Comparison of ENCODE assay signal across 15 mouse cellular contexts in genomic region chr6:37607511-37608289, GRCm38 (mm10).
DNase-seq lines count a peak whose midpoint lies in the region; ATAC-seq and TF ChIP-seq lines count a peak whose summit lies in the region.
"Had no signal": no experiment of that assay in that cellular context is flagged by ENCODE, and none has a peak within 500 bp of the region (broad histone marks: within the 10 kb centered on the region; RNA-seq: fewer than 3 reads in every experiment).

No protein-coding gene starts in this region.

- no peak for ATAC-seq in kidney, postnatal 0 days (replicated peaks; ENCODE audit: low FRiP score, low read depth)
- ATAC-seq in activated CD4-positive, CD25-positive, alpha-beta regulatory T cell, adult 4 months, result peak; percentile 90
- ATAC-seq in megakaryocyte progenitor cell, adult 5-6 weeks (replicated peaks; ENCODE audit: poor library complexity), result 0 out of 2 replicates have a peak, but pooled peaks have one; percentile 37
- ATAC-seq in kidney, embryonic 14.5 days (ENCODE audit: low FRiP score, low TSS enrichment), result no peak
- ATAC-seq in forebrain, postnatal 0 days, result no peak

- no peak for TF ChIP-seq CTCF in kidney, postnatal 0 days (IDR thresholded peaks at IDR 0.05; ENCODE audit: low read depth)
- no peak for TF ChIP-seq CTCF in forebrain, postnatal 0 days (IDR thresholded peaks at IDR 0.05; ENCODE audit: low read depth)

- no peak overlapping the region for H3K4me2 ChIP-seq in kidney, postnatal 0 days (ENCODE audit: low read length)
- H3K4me2 ChIP-seq in kidney, embryonic 14.5 days (replicated peaks; ENCODE audit: low read depth, low read length), result no peak overlapping the region
- H3K4me2 ChIP-seq in forebrain, postnatal 0 days (ENCODE audit: low read depth), result no peak overlapping the region
- H3K4me2 ChIP-seq: hindbrain, embryonic 12.5 days had no signal

- H3K4me1 ChIP-seq in kidney, postnatal 0 days (replicated peaks; ENCODE audit: insufficient read depth, low read length), result no peaks in the 10 kb centered on the region
- 0 out of 2 replicates have a peak, but pooled peaks cover 4% of the 10 kb centered on the region for H3K4me1 ChIP-seq in kidney, embryonic 14.5 days (ENCODE audit: control insufficient read depth, insufficient read depth, low read length)
- H3K4me1 ChIP-seq in forebrain, postnatal 0 days (ENCODE audit: insufficient read depth), result no peaks in the 10 kb centered on the region
- H3K4me1 ChIP-seq: hindbrain, embryonic 12.5 days had no signal

- no peak overlapping the region for H3K9ac ChIP-seq in kidney, postnatal 0 days (ENCODE audit: low read depth, low read length)
- no peak overlapping the region for H3K9ac ChIP-seq in kidney, embryonic 14.5 days (ENCODE audit: low read depth, low read length)
- H3K9ac ChIP-seq in forebrain, postnatal 0 days, result no peak overlapping the region
- H3K9ac ChIP-seq: hindbrain, embryonic 12.5 days had no signal

- no peaks in the 10 kb centered on the region for H3K36me3 ChIP-seq in kidney, postnatal 0 days (ENCODE audit: insufficient read depth, low read length)
- no peaks in the 10 kb centered on the region for H3K36me3 ChIP-seq in kidney, embryonic 14.5 days (ENCODE audit: control insufficient read depth, insufficient read depth, low read length)
- H3K36me3 ChIP-seq in forebrain, postnatal 0 days (ENCODE audit: insufficient read depth), result no peaks in the 10 kb centered on the region
- H3K36me3 ChIP-seq: hindbrain, embryonic 12.5 days had no signal

- no peak overlapping the region for H3K4me3 ChIP-seq in kidney, postnatal 0 days (replicated peaks; ENCODE audit: low read depth, low read length)
- no peak overlapping the region for H3K4me3 ChIP-seq in kidney, embryonic 14.5 days (ENCODE audit: low read length)
- no peak overlapping the region for H3K4me3 ChIP-seq in forebrain, postnatal 0 days (ENCODE audit: low read depth, low read length)
- H3K4me3 ChIP-seq: hindbrain, embryonic 12.5 days; left cerebral cortex, adult 2 months; megakaryocyte, embryonic 14.5 days had no signal

- WGBS in kidney, postnatal 0 days, result 58% methylated on average over 3 of the region's 3 CpGs
- WGBS in kidney, embryonic 14.5 days, result 69% methylated on average over 3 of the region's 3 CpGs
- WGBS in forebrain, postnatal 0 days, result 81% methylated on average over 3 of the region's 3 CpGs

- DNase-seq in kidney, postnatal 0 days (ENCODE audit: low spot score), result no peak
- DNase-seq in kidney, postnatal 10 days, result no peak
- DNase-seq in thymus, postnatal 36 days, result peak; percentile 36 to 71
- no peak for DNase-seq in forebrain, postnatal 0 days
- DNase-seq: adrenal gland, adult 2 months; cerebellum, adult 9-10 months; kidney, adult 11 months; lung, adult 18-20 months; right cerebral cortex, postnatal 14 days had no signal

- 0 out of 2 replicates have a peak overlapping the region, but pooled peaks have one; percentile 4 for H3K27ac ChIP-seq in kidney, postnatal 0 days
- H3K27ac ChIP-seq in kidney, embryonic 14.5 days (ENCODE audit: low read depth, low read length), result no peak overlapping the region
- no peak overlapping the region for H3K27ac ChIP-seq in forebrain, postnatal 0 days (ENCODE audit: low read depth, low read length)
- H3K27ac ChIP-seq: hindbrain, embryonic 12.5 days; left cerebral cortex, adult 2 months had no signal

- H3K9me3 ChIP-seq in kidney, postnatal 0 days (replicated peaks; ENCODE audit: low read length), result no peaks in the 10 kb centered on the region
- H3K9me3 ChIP-seq in kidney, embryonic 14.5 days (ENCODE audit: control insufficient read depth, low read length), result no peaks in the 10 kb centered on the region; the same call in 1 of the 2 replicates
- H3K9me3 ChIP-seq in forebrain, postnatal 0 days (ENCODE audit: low read length), result no peaks in the 10 kb centered on the region
- H3K9me3 ChIP-seq: hindbrain, embryonic 12.5 days had no signal

- H3K27me3 ChIP-seq in kidney, postnatal 0 days (ENCODE audit: insufficient read depth, low read length), result no peaks in the 10 kb centered on the region
- no peaks in the 10 kb centered on the region for H3K27me3 ChIP-seq in kidney, embryonic 14.5 days (ENCODE audit: control insufficient read depth, insufficient read depth, low read length)
- no peaks in the 10 kb centered on the region for H3K27me3 ChIP-seq in forebrain, postnatal 0 days (ENCODE audit: insufficient read depth, low read length)
- H3K27me3 ChIP-seq: hindbrain, embryonic 12.5 days; megakaryocyte, embryonic 14.5 days had no signal

Comparison
In these comparisons a context has a peak if more than half of its experiments do, and no peak if none do; other contexts are left out.
1. ATAC-seq: peak in activated CD4-positive, CD25-positive, alpha-beta regulatory T cell, adult 4 months (single experiment) and megakaryocyte progenitor cell, adult 5-6 weeks (single experiment); none in kidney, postnatal 0 days (single experiment), kidney, embryonic 14.5 days (single experiment) and forebrain, postnatal 0 days (single experiment).
2. DNase-seq: peak in thymus, postnatal 36 days (2 of 2); none in kidney, postnatal 0 days (single experiment), kidney, postnatal 10 days (single experiment) and forebrain, postnatal 0 days (single experiment).